Mouse (Mus musculus): ENCODE data around the gene Ndufaf8.

Gene Ndufaf8

DNA sequence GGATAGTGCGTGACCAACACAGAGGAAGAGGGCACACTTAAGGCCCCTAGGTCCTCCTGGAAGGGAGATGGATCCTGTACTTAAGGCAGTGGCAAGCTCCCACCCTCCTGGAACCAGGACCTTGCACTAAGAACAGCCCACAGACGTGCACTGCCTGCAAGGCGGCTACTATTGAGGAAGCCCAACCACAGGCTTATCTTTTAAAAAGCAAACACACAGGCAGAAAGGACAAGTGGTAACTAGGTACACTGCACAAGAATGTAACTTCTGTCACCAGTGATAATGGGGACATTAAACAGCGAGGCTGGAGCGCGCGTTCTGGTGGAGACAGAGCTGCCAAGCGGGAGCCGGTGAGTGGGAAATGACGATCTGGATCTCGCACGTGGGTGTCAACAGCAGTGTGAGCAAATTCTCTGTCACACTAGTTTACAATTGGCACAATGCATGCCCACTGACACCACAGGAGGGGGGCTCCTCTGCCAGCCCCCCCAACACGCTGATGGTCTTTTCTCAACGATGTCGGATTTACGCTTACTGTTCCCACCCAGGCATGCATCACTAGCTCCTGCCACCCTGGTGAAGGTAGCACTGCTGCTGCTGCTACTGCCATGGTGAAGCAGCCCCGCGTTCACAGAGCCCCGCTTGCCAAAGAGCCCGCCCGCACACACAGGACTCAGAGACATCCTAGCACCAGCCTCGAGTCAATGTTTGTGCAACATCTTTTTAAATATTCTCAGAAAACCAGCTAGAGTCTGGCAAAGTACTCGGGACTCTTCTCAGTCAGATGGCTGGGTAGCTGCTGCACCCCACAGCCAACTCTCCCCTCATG lies 38.3 kb downstream of the Ndufaf8 start:
- no peak for DNase-seq

DNA sequence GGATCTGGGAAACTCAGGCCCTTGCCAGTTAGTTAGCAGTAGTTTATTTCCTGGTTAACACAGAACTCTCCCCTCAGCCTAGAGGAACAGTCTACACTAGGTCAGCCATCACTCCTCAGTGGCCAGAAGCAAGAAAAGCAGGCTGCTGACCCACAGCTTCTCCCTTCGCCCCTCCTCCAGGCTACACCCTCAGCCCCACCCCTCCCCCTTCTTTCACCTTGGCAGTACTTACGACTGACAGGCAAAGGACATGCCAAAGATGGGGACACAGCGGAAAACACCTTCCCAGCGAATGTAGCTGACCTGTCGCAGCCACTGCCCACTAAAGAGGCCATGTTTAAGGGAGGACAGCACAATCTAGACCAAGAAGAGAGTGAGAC lies 38.9 kb downstream of the Ndufaf8 start:
- peak in 1 of 2 experiments; percentile 37 for DNase-seq

DNA sequence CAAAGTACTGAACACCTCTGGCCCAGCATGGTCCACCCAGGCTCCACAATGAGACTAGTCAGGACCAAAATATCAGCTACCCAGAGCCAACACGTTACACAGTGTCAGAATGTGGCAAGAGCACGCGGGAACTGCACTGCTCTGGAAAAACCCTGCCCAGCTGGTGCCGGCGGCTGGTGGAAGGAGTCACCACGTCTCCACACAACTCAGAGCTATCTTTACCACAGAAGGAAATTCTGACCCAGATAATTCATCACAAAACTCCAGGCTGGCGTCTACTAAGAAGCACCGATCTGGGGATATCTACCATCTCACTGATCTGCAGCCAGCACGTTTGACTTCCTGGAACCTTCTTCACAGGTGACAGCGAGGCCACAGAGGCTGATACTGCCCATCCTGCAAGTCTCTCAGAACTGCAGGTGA lies 40.6 kb downstream of the Ndufaf8 start:
- no peak for DNase-seq

DNA sequence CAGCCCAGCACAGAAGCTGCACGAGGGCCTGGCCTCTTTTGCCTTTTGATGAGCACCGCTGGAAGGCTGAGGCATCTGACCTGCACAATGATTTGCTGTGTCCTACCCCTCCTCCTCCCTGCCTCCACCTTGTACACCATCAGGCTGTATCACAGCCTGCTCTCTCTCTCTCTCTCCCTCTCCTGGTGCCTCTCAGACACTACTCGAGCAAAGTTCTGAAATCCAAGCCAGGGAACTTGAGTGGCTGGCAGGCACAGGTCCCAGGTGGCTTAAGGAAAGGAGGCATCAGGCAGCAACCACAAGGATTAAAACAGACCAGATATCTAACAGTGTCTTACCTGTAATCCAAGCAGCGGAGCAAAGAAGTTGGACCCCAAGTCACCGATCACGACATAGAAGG lies 41.5 kb downstream of the Ndufaf8 start:
- no peak for DNase-seq

DNA sequence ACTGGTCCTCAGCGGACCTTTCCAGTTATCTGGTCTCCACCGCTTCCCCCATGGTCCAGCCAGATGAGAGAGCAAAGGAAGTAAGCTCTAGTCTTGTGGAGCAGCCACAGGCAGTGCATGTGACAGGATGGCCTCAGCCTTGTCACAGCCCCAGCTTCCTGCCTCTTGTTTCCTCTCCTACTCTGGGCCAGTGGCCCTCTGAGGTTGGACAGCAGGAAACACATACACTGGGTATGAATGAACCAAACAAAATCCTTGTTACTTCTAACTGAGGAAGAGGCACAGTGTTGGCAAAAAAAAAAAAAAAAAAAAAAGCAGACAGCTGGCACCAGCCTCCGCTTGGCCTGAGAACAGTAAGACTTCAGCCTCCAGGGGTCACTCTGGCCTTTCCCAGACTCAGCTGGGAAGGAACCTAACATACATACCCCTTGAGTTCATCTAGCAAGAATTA lies 43.9 kb downstream of the Ndufaf8 start:
- no peak for DNase-seq

DNA sequence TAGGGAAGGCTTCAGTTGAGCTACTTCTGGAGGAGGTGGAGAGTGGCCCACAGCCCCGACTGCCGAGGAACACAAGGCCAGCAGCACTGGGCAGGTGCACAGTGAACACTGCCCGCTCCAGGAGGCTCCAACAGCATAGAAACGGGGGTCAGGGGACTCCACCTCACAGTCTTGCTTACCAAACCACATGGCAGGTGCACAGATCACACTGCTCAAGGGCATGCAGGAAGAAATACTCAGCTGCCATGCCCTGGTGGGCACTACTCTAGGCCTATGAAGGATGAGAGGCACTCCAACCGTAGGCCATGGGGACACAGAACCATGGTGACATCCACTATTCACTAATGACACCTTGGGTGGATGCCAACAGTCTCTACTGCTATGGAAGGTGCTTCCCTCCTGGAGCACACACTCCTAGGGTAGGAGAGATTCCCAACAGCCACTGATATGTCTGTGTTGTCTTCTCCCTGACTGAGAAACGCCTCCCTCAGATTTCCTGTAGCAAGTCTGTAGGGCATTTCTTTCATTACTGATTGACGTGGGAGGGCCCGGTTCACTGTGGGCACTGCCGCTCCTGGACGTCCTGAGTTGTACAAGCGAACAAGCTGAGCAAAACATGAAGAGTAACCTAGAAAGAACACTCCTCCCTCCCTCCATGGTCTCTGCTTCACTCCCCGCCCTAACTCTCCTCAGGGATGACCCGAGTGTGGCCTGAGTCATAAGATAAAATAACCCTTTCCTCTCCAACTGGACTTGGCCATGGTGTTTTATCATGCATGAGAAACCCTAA lies 45.2 kb downstream of the Ndufaf8 start:
- no peak for DNase-seq

DNA sequence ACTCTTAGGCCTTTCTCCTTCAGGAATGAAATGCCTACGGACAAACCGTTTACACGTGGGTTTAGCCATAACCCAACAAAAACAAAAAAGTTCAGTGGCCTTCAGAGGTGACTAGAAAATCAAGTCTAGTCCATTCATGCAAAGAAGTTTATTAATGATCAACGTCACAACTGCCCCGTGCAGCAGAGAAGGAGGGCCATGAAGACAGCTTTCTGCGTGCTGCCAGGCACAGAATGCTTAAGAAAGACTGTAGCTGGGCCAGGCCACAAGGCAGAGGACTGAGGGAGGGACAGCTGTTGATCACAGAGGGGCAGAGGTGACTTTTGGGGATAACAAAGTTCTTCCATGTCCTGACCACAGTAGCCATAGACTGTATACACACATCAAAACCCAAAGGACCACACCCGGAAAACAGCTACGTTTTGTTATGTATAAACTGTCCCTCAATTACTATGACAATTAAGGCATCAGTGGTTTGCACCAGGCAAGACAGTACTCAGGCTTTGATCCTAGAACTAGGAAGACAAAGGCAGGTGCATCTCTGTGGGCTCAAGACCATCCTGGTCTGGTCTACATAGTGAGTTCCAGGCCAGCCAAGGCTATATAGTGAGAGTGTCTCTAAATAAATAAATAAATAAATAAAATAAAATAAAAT lies 49.6 kb downstream of the Ndufaf8 start:
- DNase-seq, result no peak

DNA sequence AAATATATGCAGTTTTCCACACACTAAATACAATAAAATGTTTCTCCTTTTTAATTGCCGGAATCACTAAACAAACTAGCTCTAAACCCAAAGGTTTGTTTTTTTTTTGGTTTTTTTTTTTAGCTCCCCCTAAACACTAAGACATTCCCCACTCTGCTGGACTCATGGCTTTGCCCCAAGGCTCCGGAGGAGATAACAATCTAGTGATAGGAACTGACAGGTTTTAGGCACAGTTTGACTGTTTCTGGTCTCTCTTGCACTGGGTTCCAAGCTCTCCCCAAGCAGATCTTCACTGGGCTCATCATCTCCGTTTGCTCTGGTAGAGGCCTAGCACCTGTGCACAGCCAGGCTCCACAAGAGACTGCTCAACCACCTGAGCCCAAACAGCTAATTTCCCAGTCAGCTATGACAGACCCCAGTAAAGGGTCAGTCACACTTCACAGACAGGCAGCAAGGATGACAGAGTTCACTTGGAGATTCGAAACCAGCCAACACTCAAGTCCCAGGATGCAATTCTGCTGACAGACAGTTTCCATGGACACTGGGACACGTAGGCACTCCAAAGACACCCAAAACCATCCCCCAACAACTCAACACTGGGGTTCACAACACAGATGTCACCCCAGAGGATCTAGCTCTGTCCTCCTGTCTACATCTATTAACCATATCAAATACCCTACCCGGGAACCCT lies 50.9 kb downstream of the Ndufaf8 start:
- peak; percentile 40 to 45 for DNase-seq

Measured in cerebellum, postnatal 14 days (tissue).